Mouse (Mus musculus): ENCODE data around the gene Hoxb2. TPM values are rescaled to one million over a fixed set of nuclear protein-coding genes. Genes with fewer than 3 reads are reported as not detected.
A peak's percentile ranks its signal among the peaks of the same experiment; 100 is the strongest.

Gene Hoxb2
- polyA plus RNA-seq, 1 experiment from 2014 or later = 0.11 TPM

GRCm38 (mm10) chr11:96340698-96341365, 9.5 kb upstream of the Hoxb2 start:
- no peak overlapping the region for H3K4me3 ChIP-seq (ENCODE audit: low read depth, low read length)

GRCm38 (mm10) chr11:96341701-96342575, 8.4 kb upstream of the Hoxb2 start:
- ATAC-seq = no peak
- 0 out of 2 replicates have a peak, but pooled peaks cover 2% of the 10 kb centered on the region for H3K9me3 ChIP-seq (replicated peaks; ENCODE audit: control insufficient read depth, low read length, poor library complexity, severe bottlenecking)
- no peak overlapping the region for H3K9ac ChIP-seq (ENCODE audit: low read depth, low read length)
- H3K4me3 ChIP-seq (ENCODE audit: low read depth, low read length) = no peak overlapping the region
- no peaks in the 10 kb centered on the region for H3K36me3 ChIP-seq (ENCODE audit: control insufficient read depth, insufficient read depth, low read length)
- WGBS = under 1% methylated on average over 40 of the region's 40 CpGs
- no peak overlapping the region for H3K4me2 ChIP-seq (ENCODE audit: low read length)
- H3K4me1 ChIP-seq (ENCODE audit: control insufficient read depth, insufficient read depth, low read length) = peaks cover 3% of the 10 kb centered on the region
- no peak overlapping the region for H3K27ac ChIP-seq (ENCODE audit: low read length)
- peaks cover 89% of the 10 kb centered on the region for H3K27me3 ChIP-seq (ENCODE audit: control insufficient read depth, insufficient read depth, low read depth, low read length)

More at GRCm38 (mm10) chr11:96340698-96341365, 9.5 kb upstream of the Hoxb2 start:
- Histone ChIP-seq H3K4me2 (ENCODE audit: low read length) (no peak overlapping the region), H3K27ac (ENCODE audit: low read length) (no peak overlapping the region), H3K9ac (ENCODE audit: low read depth, low read length) (no peak overlapping the region), H3K27me3 (ENCODE audit: control insufficient read depth, insufficient read depth, low read depth, low read length) (peaks cover 89% of the 10 kb centered on the region), H3K9me3 (replicated peaks; ENCODE audit: control insufficient read depth, low read length, poor library complexity, severe bottlenecking) (no peaks in the 10 kb centered on the region), H3K36me3 (ENCODE audit: control insufficient read depth, insufficient read depth, low read length) (no peaks in the 10 kb centered on the region), H3K4me1 (ENCODE audit: control insufficient read depth, insufficient read depth, low read length) (peaks cover 3% of the 10 kb centered on the region)
- WGBS = under 1% methylated on average over 35 of the region's 36 CpGs
- ATAC-seq = no peak

- no peak overlapping the region for H3K27ac ChIP-seq (ENCODE audit: low read length)
- ATAC-seq = no peak
- H3K36me3 ChIP-seq (ENCODE audit: control insufficient read depth, insufficient read depth, low read length) = no peaks in the 10 kb centered on the region
- no peak overlapping the region for H3K9ac ChIP-seq (ENCODE audit: low read depth, low read length)
- H3K4me3 ChIP-seq (ENCODE audit: low read depth, low read length) = no peak overlapping the region
- 3% methylated on average over 4 of the region's 4 CpGs for WGBS
- H3K4me1 ChIP-seq (ENCODE audit: control insufficient read depth, insufficient read depth, low read length) = peaks cover 3% of the 10 kb centered on the region
- peaks cover 86% of the 10 kb centered on the region for H3K27me3 ChIP-seq (ENCODE audit: control insufficient read depth, insufficient read depth, low read depth, low read length)
- no peak overlapping the region for H3K4me2 ChIP-seq (ENCODE audit: low read length)
- H3K9me3 ChIP-seq (replicated peaks; ENCODE audit: control insufficient read depth, low read length, poor library complexity, severe bottlenecking) = 0 out of 2 replicates have a peak, but pooled peaks cover 2% of the 10 kb centered on the region
Measured at GRCm38 (mm10) chr11:96342576-96342930, 7.8 kb upstream of the Hoxb2 start.

GRCm38 (mm10) chr11:96343206-96343745, 7.0 kb upstream of the Hoxb2 start:
- H3K4me1 ChIP-seq (ENCODE audit: control insufficient read depth, insufficient read depth, low read length) = peaks cover 3% of the 10 kb centered on the region
- H3K27ac ChIP-seq (ENCODE audit: low read length) = no peak overlapping the region
- ATAC-seq = no peak
- peaks cover 85% of the 10 kb centered on the region for H3K27me3 ChIP-seq (ENCODE audit: control insufficient read depth, insufficient read depth, low read depth, low read length)
- H3K4me3 ChIP-seq (ENCODE audit: low read depth, low read length) = no peak overlapping the region
- no peak overlapping the region for H3K4me2 ChIP-seq (ENCODE audit: low read length)
- WGBS = 0% methylated on average over 2 of the region's 2 CpGs
- H3K9ac ChIP-seq (ENCODE audit: low read depth, low read length) = no peak overlapping the region
- H3K36me3 ChIP-seq (ENCODE audit: control insufficient read depth, insufficient read depth, low read length) = no peaks in the 10 kb centered on the region
- H3K9me3 ChIP-seq (replicated peaks; ENCODE audit: control insufficient read depth, low read length, poor library complexity, severe bottlenecking) = 0 out of 2 replicates have a peak, but pooled peaks cover 2% of the 10 kb centered on the region

GRCm38 (mm10) chr11:96344061-96344877, 6.1 kb upstream of the Hoxb2 start:
- 2% methylated on average over 39 of the region's 40 CpGs for WGBS
- Histone ChIP-seq H3K27ac (ENCODE audit: low read length) (no peak overlapping the region), H3K4me3 (ENCODE audit: low read depth, low read length) (no peak overlapping the region), H3K9ac (ENCODE audit: low read depth, low read length) (no peak overlapping the region), H3K36me3 (ENCODE audit: control insufficient read depth, insufficient read depth, low read length) (no peaks in the 10 kb centered on the region), H3K27me3 (ENCODE audit: control insufficient read depth, insufficient read depth, low read depth, low read length) (peaks cover 85% of the 10 kb centered on the region), H3K4me1 (ENCODE audit: control insufficient read depth, insufficient read depth, low read length) (peaks cover 3% of the 10 kb centered on the region), H3K4me2 (ENCODE audit: low read length) (no peak overlapping the region), H3K9me3 (replicated peaks; ENCODE audit: control insufficient read depth, low read length, poor library complexity, severe bottlenecking) (0 out of 2 replicates have a peak, but pooled peaks cover 2% of the 10 kb centered on the region)
- ATAC-seq = no peak

GRCm38 (mm10) chr11:96344878-96345159, 5.5 kb upstream of the Hoxb2 start:
- 6% methylated on average over 6 of the region's 6 CpGs for WGBS
- peaks cover 85% of the 10 kb centered on the region for H3K27me3 ChIP-seq (ENCODE audit: control insufficient read depth, insufficient read depth, low read depth, low read length)
- no peak overlapping the region for H3K4me3 ChIP-seq (ENCODE audit: low read depth, low read length)
- H3K27ac ChIP-seq (ENCODE audit: low read length) = no peak overlapping the region
- peaks cover 3% of the 10 kb centered on the region for H3K4me1 ChIP-seq (ENCODE audit: control insufficient read depth, insufficient read depth, low read length)
- no peak overlapping the region for H3K4me2 ChIP-seq (ENCODE audit: low read length)
- ATAC-seq = no peak
- H3K36me3 ChIP-seq (ENCODE audit: control insufficient read depth, insufficient read depth, low read length) = no peaks in the 10 kb centered on the region
- no peak overlapping the region for H3K9ac ChIP-seq (ENCODE audit: low read depth, low read length)
- H3K9me3 ChIP-seq (replicated peaks; ENCODE audit: control insufficient read depth, low read length, poor library complexity, severe bottlenecking) = 0 out of 2 replicates have a peak, but pooled peaks cover 2% of the 10 kb centered on the region

GRCm38 (mm10) chr11:96345220-96345892, 5.0 kb upstream of the Hoxb2 start:
- no peak for ATAC-seq
- under 1% methylated on average over 38 of the region's 56 CpGs for WGBS
- H3K36me3 ChIP-seq (ENCODE audit: control insufficient read depth, insufficient read depth, low read length) = no peaks in the 10 kb centered on the region
- 0 out of 2 replicates have a peak, but pooled peaks cover 2% of the 10 kb centered on the region for H3K9me3 ChIP-seq (replicated peaks; ENCODE audit: control insufficient read depth, low read length, poor library complexity, severe bottlenecking)
- H3K9ac ChIP-seq (ENCODE audit: low read depth, low read length) = no peak overlapping the region
- H3K27ac ChIP-seq (ENCODE audit: low read length) = no peak overlapping the region
- H3K4me2 ChIP-seq (ENCODE audit: low read length) = 0 out of 2 replicates have a peak overlapping the region, but pooled peaks have one; percentile 23
- no peak overlapping the region; the same call in 1 of the 2 replicates for H3K4me3 ChIP-seq (ENCODE audit: low read depth, low read length)
- peaks cover 83% of the 10 kb centered on the region for H3K27me3 ChIP-seq (ENCODE audit: control insufficient read depth, insufficient read depth, low read depth, low read length)
- H3K4me1 ChIP-seq (ENCODE audit: control insufficient read depth, insufficient read depth, low read length) = peaks cover 3% of the 10 kb centered on the region

Data from midbrain, embryonic 16.5 days (tissue).